Mouse (Mus musculus) lung, postnatal 0 days (tissue): ENCODE measurements around the gene Bahd1.

Experiments used
- CTCF ChIP-seq: IDR thresholded peaks from 2 replicates; pipeline ENCODE4 v1.5.1; 2016; ENCODE audit warnings: antibody characterized with exemption, mild to moderate bottlenecking
- EP300 ChIP-seq: IDR thresholded peaks from 2 replicates; pipeline ENCODE4 v1.6.1; 2016; ENCODE audit warnings: antibody characterized with exemption, mild to moderate bottlenecking, control low read depth

GRCm38 (mm10) chr2:118907781-118908180, 7.6 kb downstream of the Bahd1 start:
- TF ChIP-seq CTCF = no peak
- no peak for TF ChIP-seq EP300
